Mouse (Mus musculus) limb, embryonic 10.5 days (tissue): ENCODE data around the gene Nadk2. TPM values are rescaled to one million over a fixed set of nuclear protein-coding genes. Genes with fewer than 3 reads are reported as not detected.

Experiments used
- DNase-seq: peaks from one replicate; pipeline ENCODE4 v3.0.0-alpha.2; 2017; ENCODE audit warnings: low spot score
- H3K27ac ChIP-seq: fragments of 300-500 bp; sonication (generic); 2 replicates; pipeline ENCODE4 v1.5.1; 2016; ENCODE audit warnings: mild to moderate bottlenecking
- H3K27me3 ChIP-seq: fragments of 300-500 bp; sonication (generic); 2 replicates; pipeline ENCODE4 v1.6.1; 2016; ENCODE audit warnings: low read depth, mild to moderate bottlenecking; ENCODE audit not compliant: poor library complexity, severe bottlenecking
- H3K36me3 ChIP-seq: fragments of 300-500 bp; sonication (generic); 2 replicates; pipeline ENCODE4 v1.6.1; 2016; ENCODE audit warnings: mild to moderate bottlenecking, moderate library complexity
- H3K4me1 ChIP-seq: fragments of 300-500 bp; sonication (generic); 2 replicates; pipeline ENCODE4 v1.6.1; 2016
- H3K4me3 ChIP-seq: fragments of 300-500 bp; sonication (generic); 2 replicates; pipeline ENCODE4 v1.5.1; 2016; ENCODE audit warnings: mild to moderate bottlenecking, moderate library complexity
- H3K9me3 ChIP-seq: fragments of 300-500 bp; sonication (generic); replicated peaks from 2 replicates; pipeline ENCODE4 v1.6.1; 2016; ENCODE audit warnings: mild to moderate bottlenecking
- WGBS: fragments of 180-500 bp; shearing (Covaris S2); methylation state at CpG from one replicate; pipeline ENCODE4 v1.1.7; 2016; 5-methylcytosine and 5-hydroxymethylcytosine counted together
- polyA plus RNA-seq: library from polyadenylated mRNA; unstranded; fragments of >200 nt; fragmentation: Nextera tagmentation; extraction: Ambion mirVana; gene quantifications from 2 replicates; pipeline ENCODE4 v1.2.1, GENCODE M21; 2016

Nadk2 gene
- polyA plus RNA-seq, 1 experiment from 2014 or later = 30.8 TPM

- no peak for DNase-seq
- Histone ChIP-seq H3K4me1 (peaks cover 8% of the 10 kb centered on the region), H3K36me3 (peaks cover 84% of the 10 kb centered on the region), H3K27ac (no peak overlapping the region), H3K9me3 (no peaks in the 10 kb centered on the region), H3K27me3 (no peaks in the 10 kb centered on the region), H3K4me3 (no peak overlapping the region)
- 76% methylated on average over 11 of the region's 11 CpGs for WGBS
These were observed 22.7 kb downstream of the Nadk2 start for GRCm38 (mm10) chr15:9093598-9094365.

- Histone ChIP-seq H3K4me1 (peaks cover 8% of the 10 kb centered on the region), H3K9me3 (no peaks in the 10 kb centered on the region), H3K36me3 (peaks cover 86% of the 10 kb centered on the region), H3K27ac (0 out of 2 replicates have a peak overlapping the region, but pooled peaks have one; percentile 4), H3K27me3 (no peaks in the 10 kb centered on the region), H3K4me3 (no peak overlapping the region)
- DNase-seq = peak; percentile 45
- WGBS = 21% methylated on average over 13 of the region's 13 CpGs
These were observed 23.3 kb downstream of the Nadk2 start for GRCm38 (mm10) chr15:9094366-9094750.

GRCm38 (mm10) chr15:9096865-9097264, 25.8 kb downstream of the Nadk2 start:
- Histone ChIP-seq H3K4me1 (peaks cover 8% of the 10 kb centered on the region), H3K27me3 (no peaks in the 10 kb centered on the region), H3K27ac (no peak overlapping the region), H3K9me3 (no peaks in the 10 kb centered on the region), H3K36me3 (peaks cover 86% of the 10 kb centered on the region), H3K4me3 (no peak overlapping the region)
- WGBS = 95% methylated on average over 4 of the region's 4 CpGs
- DNase-seq = no peak

GRCm38 (mm10) chr15:9100446-9101077, 29.5 kb downstream of the Nadk2 start:
- no peaks in the 10 kb centered on the region for H3K9me3 ChIP-seq
- WGBS = 95% methylated on average over 10 of the region's 10 CpGs
- H3K27ac ChIP-seq = no peak overlapping the region
- no peak overlapping the region for H3K4me3 ChIP-seq
- no peaks in the 10 kb centered on the region for H3K27me3 ChIP-seq
- no peaks in the 10 kb centered on the region for H3K4me1 ChIP-seq
- no peak for DNase-seq
- H3K36me3 ChIP-seq = peaks cover 95% of the 10 kb centered on the region

- 92% methylated on average over 13 of the region's 13 CpGs for WGBS
- peaks cover 91% of the 10 kb centered on the region for H3K36me3 ChIP-seq
These were observed 35.4 kb downstream of the Nadk2 start for GRCm38 (mm10) chr15:9106303-9107074.

GRCm38 (mm10) chr15:9110526-9111347, 39.7 kb downstream of the Nadk2 start:
- no peak overlapping the region for H3K27ac ChIP-seq
- no peaks in the 10 kb centered on the region for H3K4me1 ChIP-seq
- 89% methylated on average over 6 of the region's 6 CpGs for WGBS
- DNase-seq = no peak
- H3K36me3 ChIP-seq = peaks cover 91% of the 10 kb centered on the region
- no peaks in the 10 kb centered on the region for H3K27me3 ChIP-seq
- no peaks in the 10 kb centered on the region for H3K9me3 ChIP-seq
- no peak overlapping the region for H3K4me3 ChIP-seq

More at GRCm38 (mm10) chr15:9106303-9107074, 35.4 kb downstream of the Nadk2 start:
- DNase-seq = no peak
- H3K4me3 ChIP-seq = no peak overlapping the region
- no peaks in the 10 kb centered on the region for H3K9me3 ChIP-seq
- H3K27me3 ChIP-seq = no peaks in the 10 kb centered on the region
- H3K4me1 ChIP-seq = no peaks in the 10 kb centered on the region
- no peak overlapping the region for H3K27ac ChIP-seq

GRCm38 (mm10) chr15:9111648-9112047, 40.6 kb downstream of the Nadk2 start:
- Histone ChIP-seq H3K36me3 (peaks cover 92% of the 10 kb centered on the region), H3K4me3 (no peak overlapping the region), H3K27me3 (no peaks in the 10 kb centered on the region), H3K4me1 (no peaks in the 10 kb centered on the region), H3K9me3 (no peaks in the 10 kb centered on the region), H3K27ac (no peak overlapping the region)
- 89% methylated on average over 3 of the region's 3 CpGs for whole genome bisulfite sequencing
- DNase-seq = no peak

GRCm38 (mm10) chr15:9113556-9113955, 42.5 kb downstream of the Nadk2 start:
- WGBS = 92% methylated on average over 9 of the region's 9 CpGs
- H3K27ac ChIP-seq = no peak overlapping the region
- no peaks in the 10 kb centered on the region for H3K4me1 ChIP-seq
- no peaks in the 10 kb centered on the region for H3K27me3 ChIP-seq
- no peaks in the 10 kb centered on the region for H3K9me3 ChIP-seq
- peaks cover 92% of the 10 kb centered on the region for H3K36me3 ChIP-seq
- no peak for DNase-seq
- H3K4me3 ChIP-seq = no peak overlapping the region

GRCm38 (mm10) chr15:9114131-9114530, 43.1 kb downstream of the Nadk2 start:
- Histone ChIP-seq H3K36me3 (peaks cover 92% of the 10 kb centered on the region), H3K27me3 (no peaks in the 10 kb centered on the region), H3K9me3 (no peaks in the 10 kb centered on the region), H3K4me3 (no peak overlapping the region), H3K4me1 (no peaks in the 10 kb centered on the region), H3K27ac (no peak overlapping the region)
- WGBS = 89% methylated on average over 4 of the region's 4 CpGs
- DNase-seq = no peak

- Histone ChIP-seq H3K27me3 (no peaks in the 10 kb centered on the region), H3K4me3 (no peak overlapping the region), H3K36me3 (peaks cover 95% of the 10 kb centered on the region), H3K4me1 (no peaks in the 10 kb centered on the region), H3K27ac (no peak overlapping the region), H3K9me3 (no peaks in the 10 kb centered on the region)
- 88% methylated on average over 5 of the region's 5 CpGs for WGBS
- no peak for DNase-seq
These were observed 43.5 kb downstream of the Nadk2 start for GRCm38 (mm10) chr15:9114599-9114998.

GRCm38 (mm10) chr15:9118852-9119251, 47.8 kb downstream of the Nadk2 start:
- Histone ChIP-seq H3K9me3 (no peaks in the 10 kb centered on the region), H3K4me3 (no peak overlapping the region), H3K27me3 (no peaks in the 10 kb centered on the region), H3K4me1 (no peaks in the 10 kb centered on the region), H3K27ac (no peak overlapping the region), H3K36me3 (peaks cover 100% of the 10 kb centered on the region)
- peak; percentile 8 for DNase-seq
- 91% methylated on average over 4 of the region's 4 CpGs for WGBS

- Histone ChIP-seq H3K4me3 (no peak overlapping the region), H3K27ac (no peak overlapping the region), H3K4me1 (no peaks in the 10 kb centered on the region), H3K27me3 (no peaks in the 10 kb centered on the region), H3K9me3 (no peaks in the 10 kb centered on the region), H3K36me3 (peaks cover 100% of the 10 kb centered on the region)
- 97% methylated on average over 2 of the region's 2 CpGs for WGBS
- peak; percentile 63 for DNase-seq
These were observed 49.0 kb downstream of the Nadk2 start for GRCm38 (mm10) chr15:9120081-9120480.
